In genomic region chr2:63473699-63474098, GRCm38 (mm10) we compare ENCODE assay signal across 8 mouse cellular contexts.
A peak's percentile ranks its signal among the peaks of the same experiment; 100 is the strongest.
DNase-seq lines count a peak whose midpoint lies in the region; ATAC-seq and TF ChIP-seq lines count a peak whose summit lies in the region.

No protein-coding gene starts in this region.

- no peak overlapping the region for H3K27ac ChIP-seq in lung, embryonic 14.5 days (ENCODE audit: low read depth)
- no peak overlapping the region for H3K27ac ChIP-seq in forebrain, embryonic 16.5 days (ENCODE audit: low read length)
- H3K27ac ChIP-seq in midbrain, embryonic 13.5 days = no peak overlapping the region

- no peaks in the 10 kb centered on the region for H3K36me3 ChIP-seq in lung, embryonic 14.5 days (ENCODE audit: insufficient read depth)
- H3K36me3 ChIP-seq in forebrain, embryonic 16.5 days (ENCODE audit: control insufficient read depth, insufficient read depth) = no peaks in the 10 kb centered on the region
- no peaks in the 10 kb centered on the region for H3K36me3 ChIP-seq in midbrain, embryonic 13.5 days

- H3K4me1 ChIP-seq in lung, embryonic 14.5 days (ENCODE audit: insufficient read depth) = no peaks in the 10 kb centered on the region
- H3K4me1 ChIP-seq in lung, adult 2 months (ENCODE audit: control insufficient read depth, insufficient read depth, low read length) = no peaks in the 10 kb centered on the region
- H3K4me1 ChIP-seq in forebrain, embryonic 16.5 days (replicated peaks; ENCODE audit: control insufficient read depth, insufficient read depth, low read length) = no peaks in the 10 kb centered on the region
- H3K4me1 ChIP-seq in midbrain, embryonic 13.5 days (replicated peaks) = no peaks in the 10 kb centered on the region

- ATAC-seq in lung, embryonic 14.5 days (ENCODE audit: insufficient read depth) = peak; percentile 75
- peak; percentile 88 for ATAC-seq in forebrain, embryonic 16.5 days
- peak; percentile 68 for ATAC-seq in midbrain, embryonic 13.5 days

- TF ChIP-seq CTCF in lung, embryonic 14.5 days (IDR thresholded peaks at IDR 0.05; ENCODE audit: low read depth) = peak; percentile 80
- no peak for TF ChIP-seq CTCF in lung, adult 2 months (IDR thresholded peaks at IDR 0.05; ENCODE audit: insufficient read depth, low read length)

- H3K4me3 ChIP-seq in lung, embryonic 14.5 days (ENCODE audit: low read depth, low read length) = no peak overlapping the region
- H3K4me3 ChIP-seq in lung, adult 2 months (replicated peaks; ENCODE audit: extremely low read depth, low read depth, low read length) = no peak overlapping the region
- no peak overlapping the region for H3K4me3 ChIP-seq in forebrain, embryonic 16.5 days (replicated peaks; ENCODE audit: low read length)
- H3K4me3 ChIP-seq in midbrain, embryonic 13.5 days (replicated peaks) = no peak overlapping the region

- H3K4me2 ChIP-seq in lung, embryonic 14.5 days = no peak overlapping the region
- no peak overlapping the region for H3K4me2 ChIP-seq in forebrain, embryonic 16.5 days (ENCODE audit: low read length)
- no peak overlapping the region for H3K4me2 ChIP-seq in midbrain, embryonic 13.5 days (replicated peaks)

- H3K9me3 ChIP-seq in lung, embryonic 14.5 days (ENCODE audit: low read depth, low read length) = no peaks in the 10 kb centered on the region
- H3K9me3 ChIP-seq in forebrain, embryonic 16.5 days (ENCODE audit: control insufficient read depth, low read length) = no peaks in the 10 kb centered on the region
- no peaks in the 10 kb centered on the region for H3K9me3 ChIP-seq in midbrain, embryonic 13.5 days

- no peak for TF ChIP-seq POLR2A in lung, adult 2 months (IDR thresholded peaks at IDR 0.05; ENCODE audit: borderline replicate concordance, extremely low read depth, low read depth, low read length)

- peak; percentile 83 for DNase-seq in lung, embryonic 14.5 days
- DNase-seq in lung, adult 2 months = no peak
- DNase-seq in adrenal gland, postnatal 10 days = peak; percentile 30
- peak; percentile 30 to 62 for DNase-seq in layer of hippocampus, adult 8-10 months (ENCODE audit: low spot score in 2 of 2)
- DNase-seq in thymus, adult 18-20 months = no peak
- DNase-seq in spleen, adult 12 weeks (ENCODE audit: low spot score) = no peak

- H3K27me3 ChIP-seq in lung, embryonic 14.5 days (ENCODE audit: insufficient read depth, low read length) = no peaks in the 10 kb centered on the region
- no peaks in the 10 kb centered on the region for H3K27me3 ChIP-seq in forebrain, embryonic 16.5 days (replicated peaks; ENCODE audit: control insufficient read depth, insufficient read depth, low read length)
- no peaks in the 10 kb centered on the region for H3K27me3 ChIP-seq in midbrain, embryonic 13.5 days

- no peak overlapping the region for H3K9ac ChIP-seq in lung, embryonic 14.5 days
- no peak overlapping the region for H3K9ac ChIP-seq in forebrain, embryonic 16.5 days (replicated peaks; ENCODE audit: low read depth, low read length)
- H3K9ac ChIP-seq in midbrain, embryonic 13.5 days (replicated peaks) = no peak overlapping the region

- WGBS in lung, embryonic 14.5 days = 5% methylated on average over 2 of the region's 2 CpGs
- WGBS in lung, adult 2 months = 14% methylated on average over 2 of the region's 2 CpGs
- WGBS in forebrain, embryonic 16.5 days = 8% methylated on average over 2 of the region's 2 CpGs
- 23% methylated on average over 2 of the region's 2 CpGs for WGBS in midbrain, embryonic 13.5 days

Comparison
In these comparisons a context has a peak if more than half of its experiments do, and no peak if none do; other contexts are left out.
1. DNase-seq: peak in lung, embryonic 14.5 days (single experiment), adrenal gland, postnatal 10 days (single experiment) and layer of hippocampus, adult 8-10 months (2 of 2); none in lung, adult 2 months (single experiment), thymus, adult 18-20 months (0 of 2) and spleen, adult 12 weeks (single experiment).
2. Peak in every context shown above with its lines, with median percentiles within 50 percentile points of each other: ATAC-seq.